Mouse (Mus musculus) cortical plate, adult 2 months (tissue): ENCODE results near the gene Wipi1.

Source experiments
- CTCF ChIP-seq: fragments of 200-500 bp; IDR thresholded peaks from 2 replicates; pipeline ENCODE4 v1.5.1; 2011; ENCODE audit warnings: mild to moderate bottlenecking, control low read depth, low read length; ENCODE audit not compliant: insufficient read depth; ENCODE audit errors: extremely low read depth
- POLR2A ChIP-seq: fragments of 200-500 bp; IDR thresholded peaks from 2 replicates; pipeline ENCODE4 v1.6.1; 2011; ENCODE audit warnings: mild to moderate bottlenecking, low read length, control low read depth; ENCODE audit not compliant: insufficient read depth; ENCODE audit errors: extremely low read depth

GRCm38 (mm10) chr11:109557419-109557818, 54.3 kb downstream of the Wipi1 start:
- TF ChIP-seq CTCF, result no peak
- TF ChIP-seq POLR2A, result no peak
